Mouse (Mus musculus) ES-Bruce4 (cell line): ENCODE data around the gene Gm340. TPM values are rescaled to one million over a fixed set of nuclear protein-coding genes. Genes with fewer than 3 reads are reported as not detected.

Experiments
- H3K27ac ChIP-seq: 2 replicates; pipeline ENCODE4 v1.5.1; 2012; ENCODE audit warnings: low read length, inconsistent platforms; ENCODE audit not compliant: insufficient read depth
- H3K27me3 ChIP-seq: 2 replicates; pipeline ENCODE4 v1.6.1; 2012; ENCODE audit warnings: mild to moderate bottlenecking, low read length, inconsistent platforms; ENCODE audit not compliant: control insufficient read depth, poor library complexity, insufficient read depth, severe bottlenecking
- H3K36me3 ChIP-seq: 2 replicates; pipeline ENCODE4 v1.6.1; 2012; ENCODE audit warnings: inconsistent platforms, mild to moderate bottlenecking, low read length, moderate library complexity; ENCODE audit not compliant: control insufficient read depth, poor library complexity, insufficient read depth, severe bottlenecking
- H3K4me1 ChIP-seq: one replicate; pipeline ENCODE4 v1.8.1; 2011; ENCODE audit warnings: low read length; ENCODE audit not compliant: control insufficient read depth, insufficient read depth
- H3K4me3 ChIP-seq: 2 replicates; pipeline ENCODE4 v1.5.1; 2011; ENCODE audit warnings: low read depth, mild to moderate bottlenecking, low read length
- H3K9ac ChIP-seq: 2 replicates; pipeline ENCODE4 v1.6.1; 2012; ENCODE audit warnings: low read depth, mild to moderate bottlenecking, inconsistent platforms; ENCODE audit not compliant: poor library complexity, severe bottlenecking
- H3K9me3 ChIP-seq: replicated peaks from 2 replicates; pipeline ENCODE4 v1.6.1; 2012; ENCODE audit warnings: mild to moderate bottlenecking, low read length, inconsistent platforms; ENCODE audit not compliant: control insufficient read depth, poor library complexity, insufficient read depth, severe bottlenecking
- CTCF ChIP-seq: IDR thresholded peaks from one replicate; pipeline ENCODE4 v1.8.1; 2011; ENCODE audit warnings: low read depth, low read length
- EP300 ChIP-seq: IDR thresholded peaks from 2 replicates; pipeline ENCODE4 v1.6.1; 2011; ENCODE audit warnings: low read depth, low read length; ENCODE audit not compliant: insufficient read depth
- POLR2A ChIP-seq: IDR thresholded peaks from one replicate; pipeline ENCODE4 v1.8.1; 2011; ENCODE audit warnings: low read length; ENCODE audit not compliant: insufficient read depth
- polyA plus RNA-seq: library from polyadenylated mRNA; stranded (reverse); fragments of >200 nt; gene quantifications from 2 replicates; pipeline ENCODE4 v1.2.4, GENCODE M21; 2011; ENCODE audit warnings: low read depth; ENCODE audit not compliant: missing spikeins, insufficient read depth, insufficient read length

Gene Gm340
- polyA plus RNA-seq, 1 experiment = 14.0 TPM

DNA sequence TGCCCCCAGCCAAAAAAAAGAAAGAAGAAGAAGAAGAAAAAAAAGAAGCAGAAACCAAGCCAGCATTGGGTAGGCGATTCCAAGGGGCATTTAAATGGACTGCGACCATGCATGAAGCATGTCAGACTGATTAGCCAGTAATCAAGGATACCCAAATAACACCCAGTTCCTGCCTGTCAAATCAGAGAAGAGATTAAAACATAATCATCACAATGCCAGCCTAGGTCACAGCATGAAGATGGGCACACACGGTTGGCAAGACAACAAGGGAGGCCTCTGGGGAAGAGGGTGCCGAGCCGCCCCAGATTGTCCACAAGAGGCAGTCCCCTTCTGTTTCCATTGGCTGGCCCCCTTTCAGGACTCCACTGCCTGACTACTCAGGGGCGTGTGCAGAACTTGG, 52.8 kb downstream of the Gm340 start:
- H3K27me3 ChIP-seq = no peaks in the 10 kb centered on the region
- no peak overlapping the region for H3K4me3 ChIP-seq
- no peak overlapping the region for H3K27ac ChIP-seq
- no peaks in the 10 kb centered on the region for H3K36me3 ChIP-seq
- TF ChIP-seq EP300 (no peak), POLR2A (no peak), CTCF (no peak)
- no peak overlapping the region for H3K9ac ChIP-seq
- no peaks in the 10 kb centered on the region for H3K4me1 ChIP-seq
- H3K9me3 ChIP-seq = no peaks in the 10 kb centered on the region

Other genes with a start within 250 kb of the Gm340 start
- 0.16 and 0.38 TPM in 2 replicates for gene Pik3ap1, start 197.3 kb upstream of the Gm340 start, polyA plus RNA-seq
- gene Lcor, start 99.7 kb upstream of the Gm340 start, polyA plus RNA-seq = 13.4 and 15.6 TPM in 2 replicates
- 1.2 and 1.4 TPM in 2 replicates for gene Slit1, start 161.3 kb downstream of the Gm340 start, polyA plus RNA-seq
- 75.7 and 80.1 TPM in 2 replicates for gene Arhgap19, start 219.7 kb downstream of the Gm340 start, polyA plus RNA-seq
- 2.1 and 2.3 TPM in 2 replicates for gene Frat1, start 247.6 kb downstream of the Gm340 start, polyA plus RNA-seq